Mouse (Mus musculus) embryonic facial prominence, embryonic 10.5 days (tissue): ENCODE measurements at regions not wholly inside any gene's neighbourhood (a gene's known extent, or its start where the extent isn't known, plus 50 kb on each side); places are given as distances from the start of the nearest gene placed in this dataset.

Source experiments
- DNase-seq: peaks from one replicate; pipeline ENCODE4 v3.0.0-alpha.2; 2017; ENCODE audit warnings: low spot score
- H3K27ac ChIP-seq: fragments of 300-500 bp; sonication (generic); replicated peaks from 2 replicates; pipeline ENCODE4 v1.5.1; 2016; ENCODE audit warnings: mild to moderate bottlenecking
- H3K27me3 ChIP-seq: fragments of 300-500 bp; sonication (generic); replicated peaks from 2 replicates; pipeline ENCODE4 v1.6.1; 2016; ENCODE audit warnings: low read depth, mild to moderate bottlenecking; ENCODE audit not compliant: poor library complexity, severe bottlenecking
- H3K36me3 ChIP-seq: fragments of 300-500 bp; sonication (generic); replicated peaks from 2 replicates; pipeline ENCODE4 v1.6.1; 2016; ENCODE audit warnings: mild to moderate bottlenecking, moderate library complexity
- H3K4me1 ChIP-seq: fragments of 300-500 bp; sonication (generic); 2 replicates; pipeline ENCODE4 v1.6.1; 2016
- H3K4me3 ChIP-seq: fragments of 300-500 bp; sonication (generic); 2 replicates; pipeline ENCODE4 v1.5.1; 2016; ENCODE audit warnings: mild to moderate bottlenecking, moderate library complexity
- H3K9me3 ChIP-seq: fragments of 300-500 bp; sonication (generic); 2 replicates; pipeline ENCODE4 v1.6.1; 2016; ENCODE audit warnings: mild to moderate bottlenecking
- WGBS: fragments of 180-500 bp; shearing (Covaris S2); methylation state at CpG from one replicate; pipeline ENCODE4 v1.1.7; 2016; 5-methylcytosine and 5-hydroxymethylcytosine counted together

DNA sequence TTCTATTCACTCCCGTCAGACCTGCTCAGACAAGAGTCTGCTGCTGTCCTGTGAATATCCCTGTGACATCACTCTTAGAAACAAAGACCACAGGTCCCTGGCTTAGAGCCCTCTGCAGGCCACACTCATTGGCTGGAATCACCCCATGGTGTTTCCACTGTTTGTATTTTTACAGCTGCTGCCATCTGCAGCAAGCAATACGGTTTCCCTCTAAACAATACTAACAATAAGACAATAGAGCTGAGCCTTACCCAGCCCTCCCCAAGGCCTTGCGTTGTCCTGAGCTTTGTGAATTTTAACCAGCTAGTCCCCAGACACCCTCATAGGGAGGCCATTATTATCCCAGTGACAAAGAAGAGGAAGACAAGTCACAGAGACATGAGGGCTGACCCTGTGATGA, 192.4 kb upstream of the Mvb12b start:
- Histone ChIP-seq H3K4me1 (peaks cover 20% of the 10 kb centered on the region), H3K27ac (no peak overlapping the region; the same call in 1 of the 2 replicates), H3K27me3 (no peaks in the 10 kb centered on the region), H3K36me3 (no peaks in the 10 kb centered on the region), H3K9me3 (no peaks in the 10 kb centered on the region), H3K4me3 (no peak overlapping the region)
- DNase-seq: no peak
- WGBS: 46% methylated on average over 3 of the region's 3 CpGs

DNA sequence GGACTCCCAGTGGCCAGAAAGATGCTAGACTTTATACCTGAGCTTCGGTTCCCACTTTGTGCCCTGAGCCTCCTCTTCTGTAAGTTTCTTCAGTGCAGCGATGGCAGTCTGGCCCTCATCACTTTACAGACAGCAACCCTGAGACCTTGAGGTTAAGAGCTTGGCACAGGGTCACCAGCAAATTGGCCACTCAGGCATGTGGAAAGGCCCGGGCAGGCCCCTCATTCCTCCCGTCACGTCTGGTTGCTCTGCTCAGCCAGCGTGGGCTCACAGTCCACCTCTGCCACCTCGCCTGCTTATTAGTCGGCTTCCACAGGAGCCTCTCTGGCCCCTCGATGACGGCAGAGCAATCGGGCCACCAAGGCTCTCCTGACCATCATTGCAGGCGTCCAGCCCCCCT, 191.5 kb upstream of the Mvb12b start:
- Histone ChIP-seq H3K4me3 (no peak overlapping the region), H3K9me3 (no peaks in the 10 kb centered on the region), H3K4me1 (peaks cover 18% of the 10 kb centered on the region), H3K27ac (peak overlapping the region; percentile 5; the same call in 1 of the 2 replicates), H3K36me3 (no peaks in the 10 kb centered on the region), H3K27me3 (no peaks in the 10 kb centered on the region)
- 78% methylated on average over 12 of the region's 12 CpGs for WGBS
- no peak for DNase-seq

DNA sequence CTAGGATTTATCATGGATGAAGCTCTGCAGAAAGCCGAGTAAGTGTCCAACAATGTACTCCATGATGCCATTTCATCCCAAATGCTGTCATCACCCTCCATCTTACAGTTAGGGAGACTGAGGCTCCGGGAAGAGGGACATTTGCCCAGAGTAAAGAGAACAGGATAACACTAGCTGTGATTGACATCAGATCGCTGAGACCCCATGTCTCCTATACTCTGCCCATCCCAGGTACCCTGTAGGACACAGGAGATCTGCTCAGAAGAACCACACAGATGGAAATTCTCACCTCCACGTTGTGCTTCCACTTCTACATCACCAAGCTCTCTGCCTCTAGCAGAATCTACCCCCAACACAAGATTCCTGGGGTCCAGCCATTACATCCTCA, 191.1 kb upstream of the Mvb12b start:
- 0 out of 2 replicates have a peak overlapping the region, but pooled peaks have one; percentile 5 for H3K27ac ChIP-seq
- no peak overlapping the region for H3K4me3 ChIP-seq
- WGBS: 80% methylated on average over 4 of the region's 4 CpGs
- no peaks in the 10 kb centered on the region for H3K9me3 ChIP-seq
- no peak for DNase-seq
- no peaks in the 10 kb centered on the region for H3K27me3 ChIP-seq
- no peaks in the 10 kb centered on the region for H3K36me3 ChIP-seq
- peaks cover 18% of the 10 kb centered on the region for H3K4me1 ChIP-seq

DNA sequence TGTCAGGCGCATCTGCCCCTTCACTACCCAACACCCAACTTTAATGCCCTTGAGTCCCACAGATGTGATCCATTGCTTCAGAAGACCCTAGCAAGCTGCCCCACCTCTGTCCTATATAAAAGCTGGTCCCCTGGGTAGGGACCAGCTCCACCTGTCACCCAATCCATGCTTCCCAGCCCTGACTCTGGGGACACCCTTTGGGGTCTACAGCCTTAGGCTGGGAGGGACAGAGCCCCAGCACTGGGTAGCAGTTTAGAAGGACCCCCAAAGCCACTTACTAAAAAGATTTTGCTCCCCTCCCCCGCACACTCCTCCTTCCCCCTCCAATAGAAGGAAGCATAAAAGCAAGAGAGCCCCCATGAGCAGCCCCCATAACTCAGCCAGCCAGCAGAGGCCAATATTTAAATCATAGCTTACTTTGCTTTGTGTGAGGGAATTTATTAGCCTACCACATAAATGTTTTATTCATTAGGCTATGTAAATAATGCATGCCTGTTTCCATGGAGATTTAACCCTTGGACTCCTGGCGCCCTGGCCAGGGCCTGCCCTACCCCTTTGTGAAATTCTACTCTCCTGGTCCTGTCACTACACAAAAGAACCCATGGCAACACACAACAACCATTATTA, 190.6 kb upstream of the Mvb12b start:
- Histone ChIP-seq H3K27me3 (no peaks in the 10 kb centered on the region), H3K9me3 (no peaks in the 10 kb centered on the region), H3K4me3 (no peak overlapping the region), H3K27ac (0 out of 2 replicates have a peak overlapping the region, but pooled peaks have one; percentile 25), H3K36me3 (no peaks in the 10 kb centered on the region), H3K4me1 (peaks cover 18% of the 10 kb centered on the region)
- WGBS: 80% methylated on average over 3 of the region's 3 CpGs
- DNase-seq: no peak

DNA sequence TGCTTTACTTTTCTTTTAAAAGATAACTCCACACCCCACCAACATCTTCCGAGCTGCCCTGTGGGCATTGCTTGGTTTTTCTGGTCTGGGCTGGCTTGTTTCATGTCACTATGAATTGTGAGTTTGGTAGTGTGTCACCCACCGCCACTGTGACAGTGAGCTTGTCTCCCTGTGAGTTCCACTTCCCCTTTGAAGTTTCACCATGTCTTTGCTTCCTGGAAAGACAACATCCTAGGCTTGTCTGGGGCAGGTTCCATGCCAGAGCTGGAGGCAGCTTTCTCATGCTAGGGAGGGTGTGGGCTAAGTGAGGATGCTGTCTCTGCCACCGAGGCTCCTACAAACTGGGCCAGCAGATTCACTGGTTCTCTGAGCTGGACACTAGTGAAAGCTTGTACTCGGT, 188.6 kb upstream of the Mvb12b start:
- H3K4me3 ChIP-seq: no peak overlapping the region
- no peaks in the 10 kb centered on the region for H3K27me3 ChIP-seq
- no peaks in the 10 kb centered on the region for H3K36me3 ChIP-seq
- peaks cover 22% of the 10 kb centered on the region for H3K4me1 ChIP-seq
- no peaks in the 10 kb centered on the region for H3K9me3 ChIP-seq
- no peak overlapping the region for H3K27ac ChIP-seq
- DNase-seq: no peak
- 73% methylated on average over 4 of the region's 4 CpGs for WGBS

DNA sequence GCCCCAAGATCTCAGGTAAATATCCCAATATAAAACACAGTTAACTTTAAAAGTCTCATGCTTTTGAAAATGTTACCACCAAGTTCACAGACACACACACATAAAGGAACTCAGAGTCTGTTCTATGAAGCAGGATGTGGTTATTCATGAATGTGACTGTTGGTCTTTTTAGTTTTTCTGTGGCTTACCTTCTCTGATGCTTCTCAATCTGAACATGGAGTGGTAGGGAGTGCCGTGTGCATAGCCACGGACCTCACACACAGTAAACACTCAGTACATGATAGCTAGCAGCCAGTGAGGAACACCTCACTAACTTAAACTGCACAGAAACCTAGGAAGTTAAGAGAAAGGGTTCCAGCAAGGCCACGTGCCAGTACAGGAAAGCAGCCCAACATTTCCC, 186.3 kb upstream of the Mvb12b start:
- Histone ChIP-seq H3K4me1 (peaks cover 18% of the 10 kb centered on the region), H3K27ac (no peak overlapping the region), H3K36me3 (no peaks in the 10 kb centered on the region), H3K27me3 (no peaks in the 10 kb centered on the region), H3K4me3 (no peak overlapping the region), H3K9me3 (no peaks in the 10 kb centered on the region)
- DNase-seq: no peak
- 73% methylated on average over 3 of the region's 3 CpGs for WGBS

DNA sequence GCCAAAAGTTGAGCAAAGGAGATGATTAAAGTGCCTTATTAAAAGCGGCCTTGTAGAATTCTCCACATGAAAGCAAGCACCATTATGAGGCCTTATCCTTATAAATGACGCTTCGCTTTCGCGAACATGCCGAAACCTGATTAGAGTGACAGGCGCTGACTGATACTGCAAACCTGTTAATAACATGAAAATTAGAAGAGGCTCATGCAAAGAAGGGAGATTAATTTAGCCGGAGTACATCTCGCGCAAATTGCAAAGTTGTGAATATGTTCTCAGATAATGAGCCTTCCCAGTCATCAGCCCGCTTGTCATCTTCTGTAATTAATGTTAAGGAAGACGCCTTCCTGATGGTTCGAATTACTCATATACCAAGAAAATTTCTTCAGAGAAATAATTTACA, 177.8 kb upstream of the Mvb12b start:
- Histone ChIP-seq H3K4me3 (no peak overlapping the region), H3K9me3 (no peaks in the 10 kb centered on the region), H3K27me3 (no peaks in the 10 kb centered on the region), H3K36me3 (no peaks in the 10 kb centered on the region), H3K27ac (no peak overlapping the region), H3K4me1 (no peaks in the 10 kb centered on the region)
- WGBS: 94% methylated on average over 13 of the region's 13 CpGs
- DNase-seq: no peak

DNA sequence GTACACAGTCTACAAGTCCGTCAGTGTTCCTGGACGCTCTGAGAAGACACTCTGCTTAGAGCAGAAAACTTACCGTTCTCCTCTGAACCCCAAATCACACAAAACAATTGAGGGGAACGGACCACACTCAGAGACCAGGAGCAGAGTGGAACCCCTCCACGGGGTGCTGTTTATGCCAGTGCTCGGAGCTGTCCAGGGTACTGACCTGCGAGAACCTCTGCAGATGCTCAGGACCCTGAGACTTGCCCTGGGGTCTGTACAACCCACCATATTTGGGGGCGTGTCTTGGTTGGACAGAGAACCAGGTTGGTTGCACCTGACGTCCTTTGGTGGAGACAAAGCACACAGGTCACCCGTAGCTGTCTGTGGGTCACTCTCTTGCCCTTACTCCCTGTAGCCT, 177.3 kb upstream of the Mvb12b start:
- Histone ChIP-seq H3K36me3 (no peaks in the 10 kb centered on the region), H3K4me3 (no peak overlapping the region), H3K4me1 (no peaks in the 10 kb centered on the region), H3K27me3 (no peaks in the 10 kb centered on the region), H3K27ac (no peak overlapping the region), H3K9me3 (no peaks in the 10 kb centered on the region)
- peak; percentile 75 for DNase-seq
- 45% methylated on average over 10 of the region's 10 CpGs for WGBS

DNA sequence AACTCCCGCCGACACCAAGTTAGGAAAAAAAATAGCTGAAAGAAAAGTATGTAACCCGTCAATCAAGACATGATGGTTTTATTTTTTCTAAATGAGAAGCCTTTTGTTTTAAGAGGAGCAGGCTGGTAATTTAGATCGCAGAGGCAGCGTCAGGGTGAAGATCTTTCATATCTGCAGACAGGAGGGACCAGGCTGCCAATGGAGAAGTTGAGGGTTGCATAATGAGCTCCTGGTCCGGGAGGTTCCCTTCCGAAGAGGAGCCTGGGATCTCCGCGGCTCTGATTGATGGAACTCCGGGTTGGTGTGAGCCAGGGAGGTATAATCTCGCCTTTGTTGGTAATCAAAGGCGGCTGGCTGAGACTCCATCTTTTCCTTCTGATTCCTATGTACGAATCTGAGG, 168.8 kb upstream of the Mvb12b start:
- no peak overlapping the region for H3K4me3 ChIP-seq
- no peaks in the 10 kb centered on the region for H3K9me3 ChIP-seq
- no peaks in the 10 kb centered on the region for H3K27me3 ChIP-seq
- no peaks in the 10 kb centered on the region for H3K4me1 ChIP-seq
- 81% methylated on average over 13 of the region's 13 CpGs for WGBS
- H3K36me3 ChIP-seq: no peaks in the 10 kb centered on the region
- DNase-seq: no peak
- H3K27ac ChIP-seq: no peak overlapping the region

DNA sequence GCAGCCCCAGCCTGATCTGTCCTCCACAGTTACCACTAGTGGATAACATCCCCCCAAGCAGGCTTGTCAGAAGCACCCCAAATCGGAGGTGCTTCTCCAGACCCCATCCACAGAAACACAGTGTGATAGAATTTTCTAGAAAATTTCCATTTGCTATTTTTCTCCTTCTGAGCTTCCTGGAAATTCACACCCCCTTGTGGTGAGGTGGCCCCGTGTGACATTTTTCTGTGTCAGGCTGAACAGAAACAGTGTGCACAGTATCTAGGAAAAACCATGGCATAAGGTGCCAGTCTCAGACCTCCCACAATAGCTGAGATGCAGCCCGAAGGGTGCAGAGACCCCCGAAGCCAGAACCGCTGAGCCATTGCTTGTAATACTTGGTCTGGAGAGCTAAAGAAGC, 155.3 kb upstream of the Mvb12b start:
- H3K36me3 ChIP-seq: no peaks in the 10 kb centered on the region
- WGBS: 84% methylated on average over 5 of the region's 5 CpGs
- H3K27me3 ChIP-seq: 0 out of 2 replicates have a peak, but pooled peaks cover 6% of the 10 kb centered on the region
- no peak overlapping the region for H3K27ac ChIP-seq
- no peak overlapping the region for H3K4me3 ChIP-seq
- peaks cover 14% of the 10 kb centered on the region for H3K4me1 ChIP-seq
- no peaks in the 10 kb centered on the region for H3K9me3 ChIP-seq
- no peak for DNase-seq

DNA sequence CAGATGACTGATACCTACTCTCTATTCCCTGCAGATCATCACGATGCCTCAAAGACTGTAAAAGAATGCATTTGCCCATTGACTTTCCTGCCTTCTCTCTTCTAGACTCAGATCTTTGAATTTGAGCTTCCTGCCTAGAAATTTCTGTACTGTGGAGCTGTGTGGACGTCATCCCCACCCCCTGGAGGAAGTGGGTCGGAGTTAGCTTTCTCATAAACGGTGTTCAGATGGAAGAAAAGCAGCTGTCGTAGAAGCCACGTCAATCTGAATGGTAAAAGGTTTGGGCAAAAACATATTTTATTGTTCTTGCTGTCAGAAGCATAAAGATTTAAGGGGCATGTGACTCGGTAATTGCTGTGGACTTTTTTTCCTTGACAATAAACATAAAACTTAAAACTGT, 154.6 kb upstream of the Mvb12b start:
- peaks cover 14% of the 10 kb centered on the region for H3K4me1 ChIP-seq
- no peaks in the 10 kb centered on the region for H3K9me3 ChIP-seq
- H3K36me3 ChIP-seq: no peaks in the 10 kb centered on the region
- H3K27ac ChIP-seq: no peak overlapping the region
- no peak overlapping the region for H3K4me3 ChIP-seq
- 63% methylated on average over 7 of the region's 7 CpGs for WGBS
- DNase-seq: no peak
- 0 out of 2 replicates have a peak, but pooled peaks cover 6% of the 10 kb centered on the region for H3K27me3 ChIP-seq

DNA sequence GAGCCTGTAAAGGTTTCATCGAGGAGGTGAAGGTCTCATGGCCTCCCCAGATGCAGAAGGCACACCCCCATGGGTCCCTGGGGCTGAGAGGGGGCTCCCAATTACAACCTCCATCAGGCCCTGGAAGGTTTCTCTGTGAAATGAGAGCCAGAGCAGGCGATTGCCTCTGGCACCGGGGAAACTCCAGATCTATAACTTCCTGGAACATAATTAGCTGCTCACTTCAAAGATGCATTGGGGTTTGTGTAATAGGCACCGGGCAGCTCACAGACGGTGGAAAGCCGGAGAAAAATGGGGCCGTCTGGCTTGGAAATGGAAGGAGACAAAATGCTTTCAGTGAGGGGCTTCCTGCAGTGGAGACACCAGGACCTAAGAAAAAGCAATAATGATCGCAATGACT, 151.2 kb upstream of the Mvb12b start:
- WGBS: 48% methylated on average over 8 of the region's 8 CpGs
- no peaks in the 10 kb centered on the region for H3K36me3 ChIP-seq
- no peak overlapping the region for H3K4me3 ChIP-seq
- 0 out of 2 replicates have a peak, but pooled peaks cover 6% of the 10 kb centered on the region for H3K27me3 ChIP-seq
- H3K4me1 ChIP-seq: peaks cover 19% of the 10 kb centered on the region
- H3K9me3 ChIP-seq: no peaks in the 10 kb centered on the region
- DNase-seq: peak; percentile 43
- 0 out of 2 replicates have a peak overlapping the region, but pooled peaks have one; percentile 45 for H3K27ac ChIP-seq

DNA sequence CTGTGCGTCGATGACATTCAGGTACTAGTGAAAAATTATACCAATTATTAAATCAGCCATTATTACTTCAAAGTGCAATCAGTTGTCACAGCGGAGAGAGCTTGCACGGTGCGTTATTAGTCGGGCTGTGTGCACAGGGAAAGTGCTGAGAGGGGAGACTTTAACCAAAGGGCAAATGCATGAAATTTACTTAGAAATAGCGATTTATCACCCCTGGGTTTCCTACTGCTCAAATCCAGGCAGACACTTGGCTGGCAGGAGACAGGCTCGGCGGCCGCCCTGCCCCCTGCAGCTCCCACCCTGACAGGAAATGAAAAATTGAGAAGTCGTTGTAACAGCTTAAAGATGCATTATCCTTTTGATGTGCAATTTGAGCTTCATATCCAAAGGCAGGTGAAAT, 145.5 kb upstream of the Mvb12b start:
- Histone ChIP-seq H3K4me1 (peaks cover 38% of the 10 kb centered on the region), H3K4me3 (no peak overlapping the region), H3K27me3 (peaks cover 9% of the 10 kb centered on the region; the same call in 1 of the 2 replicates), H3K27ac (0 out of 2 replicates have a peak overlapping the region, but pooled peaks have one; percentile 26), H3K36me3 (no peaks in the 10 kb centered on the region), H3K9me3 (no peaks in the 10 kb centered on the region)
- no peak for DNase-seq
- WGBS: 52% methylated on average over 11 of the region's 11 CpGs
